Mouse (Mus musculus) liver, embryonic 16.5 days (tissue): ENCODE measurements around the gene Tbx3. TPM values are rescaled to one million over a fixed set of nuclear protein-coding genes. Genes with fewer than 3 reads are reported as not detected.

ENCODE experiments used
- ATAC-seq: fragments of 200-750 bp; cut with Nextera tagmentation; 2 replicates; pipeline ENCODE4 v1.8.0; 2017; ENCODE audit warnings: low read depth, mild to moderate bottlenecking, moderate number of reproducible peaks, moderate library complexity
- H3K27ac ChIP-seq: fragments of 300-500 bp; sonication (generic); 2 replicates; pipeline ENCODE4 v1.5.1; 2014; ENCODE audit warnings: mild to moderate bottlenecking, low read length
- H3K27me3 ChIP-seq: fragments of 300-500 bp; sonication (generic); 2 replicates; pipeline ENCODE4 v1.6.1; 2014; ENCODE audit warnings: low read depth, low read length, mixed read lengths; ENCODE audit not compliant: control insufficient read depth, insufficient read depth
- H3K36me3 ChIP-seq: fragments of 300-500 bp; sonication (generic); 2 replicates; pipeline ENCODE4 v1.6.1; 2014; ENCODE audit warnings: mild to moderate bottlenecking; ENCODE audit not compliant: control insufficient read depth, insufficient read depth
- H3K4me1 ChIP-seq: fragments of 300-500 bp; sonication (generic); 2 replicates; pipeline ENCODE4 v1.6.1; 2014; ENCODE audit warnings: low read depth, low read length, mixed read lengths; ENCODE audit not compliant: control insufficient read depth
- H3K4me2 ChIP-seq: fragments of 300-500 bp; sonication (generic); 2 replicates; pipeline ENCODE4 v1.6.1; 2014; ENCODE audit warnings: low read depth, low read length, mixed read lengths
- H3K4me3 ChIP-seq: fragments of 300-500 bp; sonication (generic); 2 replicates; pipeline ENCODE4 v1.5.1; 2014; ENCODE audit warnings: low read depth, mild to moderate bottlenecking, low read length
- H3K9ac ChIP-seq: fragments of 300-500 bp; sonication (generic); 2 replicates; pipeline ENCODE4 v1.6.1; 2014; ENCODE audit warnings: low read depth, low read length
- H3K9me3 ChIP-seq: fragments of 300-500 bp; sonication (generic); replicated peaks from 2 replicates; pipeline ENCODE4 v1.6.1; 2016; ENCODE audit warnings: low read length; ENCODE audit not compliant: control insufficient read depth
- WGBS: fragments of 180-500 bp; shearing (Covaris S2); extraction: QIAGEN DNeasy Blood & Tissue Kit; methylation state at CpG from one replicate; pipeline ENCODE4 v1.1.7; 2014; ENCODE audit not compliant: insufficient replicate concordance; 5-methylcytosine and 5-hydroxymethylcytosine counted together
- polyA plus RNA-seq: library from polyadenylated mRNA; unstranded; fragments of >200 nt; fragmentation: Nextera tagmentation; extraction: Ambion mirVana; gene quantifications from 2 replicates; pipeline ENCODE4 v1.2.1, GENCODE M21; 2015

Tbx3 gene
- polyA plus RNA-seq, 1 experiment from 2014 or later, result 2.7 TPM

GRCm38 (mm10) chr5:119634861-119635260 is 35.6 kb upstream of the Tbx3 start:
- no peaks in the 10 kb centered on the region for H3K27me3 ChIP-seq
- no peaks in the 10 kb centered on the region for H3K4me1 ChIP-seq
- no peak overlapping the region for H3K4me3 ChIP-seq
- WGBS, result 38% methylated on average over 2 of the region's 2 CpGs
- no peak overlapping the region for H3K27ac ChIP-seq
- no peaks in the 10 kb centered on the region for H3K9me3 ChIP-seq
- no peaks in the 10 kb centered on the region for H3K36me3 ChIP-seq
- H3K9ac ChIP-seq, result no peak overlapping the region
- no peak overlapping the region for H3K4me2 ChIP-seq
- ATAC-seq, result no peak

- WGBS, result 39% methylated on average over 12 of the region's 12 CpGs
- H3K4me3 ChIP-seq, result no peak overlapping the region
- no peaks in the 10 kb centered on the region for H3K9me3 ChIP-seq
- no peak for ATAC-seq
- H3K36me3 ChIP-seq, result no peaks in the 10 kb centered on the region
- no peak overlapping the region for H3K4me2 ChIP-seq
- H3K27me3 ChIP-seq, result no peaks in the 10 kb centered on the region; the same call in 1 of the 2 replicates
- no peak overlapping the region for H3K9ac ChIP-seq
- no peak overlapping the region for H3K27ac ChIP-seq
- no peaks in the 10 kb centered on the region for H3K4me1 ChIP-seq
Measured at GRCm38 (mm10) chr5:119638300-119638699, 32.2 kb upstream of the Tbx3 start.

- Histone ChIP-seq H3K4me1 (no peaks in the 10 kb centered on the region), H3K4me3 (no peak overlapping the region), H3K27me3 (no peaks in the 10 kb centered on the region; the same call in 1 of the 2 replicates), H3K9me3 (no peaks in the 10 kb centered on the region), H3K36me3 (no peaks in the 10 kb centered on the region), H3K9ac (no peak overlapping the region), H3K4me2 (no peak overlapping the region), H3K27ac (no peak overlapping the region)
- WGBS, result 59% methylated on average over 9 of the region's 9 CpGs
- no peak for ATAC-seq
Measured at GRCm38 (mm10) chr5:119641094-119641493, 29.4 kb upstream of the Tbx3 start.

GRCm38 (mm10) chr5:119641714-119642113 is 28.8 kb upstream of the Tbx3 start:
- no peak overlapping the region for H3K27ac ChIP-seq
- no peak for ATAC-seq
- H3K9me3 ChIP-seq, result no peaks in the 10 kb centered on the region
- H3K4me2 ChIP-seq, result no peak overlapping the region
- H3K36me3 ChIP-seq, result no peaks in the 10 kb centered on the region
- H3K4me3 ChIP-seq, result no peak overlapping the region
- no peak overlapping the region for H3K9ac ChIP-seq
- no peaks in the 10 kb centered on the region; the same call in 1 of the 2 replicates for H3K27me3 ChIP-seq
- WGBS, result 24% methylated on average over 3 of the region's 3 CpGs
- no peaks in the 10 kb centered on the region for H3K4me1 ChIP-seq

GRCm38 (mm10) chr5:119646965-119647364 is 23.5 kb upstream of the Tbx3 start:
- no peaks in the 10 kb centered on the region for H3K9me3 ChIP-seq
- H3K27me3 ChIP-seq, result no peaks in the 10 kb centered on the region; the same call in none of the 2 replicates
- no peak for ATAC-seq
- no peaks in the 10 kb centered on the region for H3K36me3 ChIP-seq
- H3K4me2 ChIP-seq, result no peak overlapping the region
- no peak overlapping the region for H3K27ac ChIP-seq
- 56% methylated on average over 2 of the region's 2 CpGs for WGBS
- H3K4me1 ChIP-seq, result no peaks in the 10 kb centered on the region
- H3K9ac ChIP-seq, result no peak overlapping the region
- no peak overlapping the region for H3K4me3 ChIP-seq

GRCm38 (mm10) chr5:119651135-119651965 is 19.1 kb upstream of the Tbx3 start:
- no peak overlapping the region for H3K9ac ChIP-seq
- no peaks in the 10 kb centered on the region for H3K4me1 ChIP-seq
- no peak overlapping the region for H3K4me3 ChIP-seq
- H3K27me3 ChIP-seq, result peaks cover 12% of the 10 kb centered on the region
- H3K36me3 ChIP-seq, result no peaks in the 10 kb centered on the region
- H3K4me2 ChIP-seq, result no peak overlapping the region
- no peaks in the 10 kb centered on the region for H3K9me3 ChIP-seq
- H3K27ac ChIP-seq, result no peak overlapping the region
- ATAC-seq, result no peak
- 35% methylated on average over 13 of the region's 13 CpGs for WGBS

- ATAC-seq, result no peak
- no peak overlapping the region for H3K9ac ChIP-seq
Measured at GRCm38 (mm10) chr5:119656354-119656753, 14.1 kb upstream of the Tbx3 start.

GRCm38 (mm10) chr5:119656856-119657255 is 13.6 kb upstream of the Tbx3 start:
- Histone ChIP-seq H3K36me3 (no peaks in the 10 kb centered on the region), H3K9ac (no peak overlapping the region), H3K27ac (no peak overlapping the region), H3K4me2 (no peak overlapping the region), H3K27me3 (peaks cover 61% of the 10 kb centered on the region), H3K4me3 (no peak overlapping the region), H3K9me3 (no peaks in the 10 kb centered on the region), H3K4me1 (no peaks in the 10 kb centered on the region)
- ATAC-seq, result no peak
- WGBS, result 13% methylated on average over 21 of the region's 21 CpGs

More at GRCm38 (mm10) chr5:119656354-119656753, 14.1 kb upstream of the Tbx3 start:
- Histone ChIP-seq H3K27ac (no peak overlapping the region), H3K4me2 (no peak overlapping the region), H3K4me3 (no peak overlapping the region), H3K27me3 (peaks cover 57% of the 10 kb centered on the region), H3K4me1 (no peaks in the 10 kb centered on the region), H3K9me3 (no peaks in the 10 kb centered on the region), H3K36me3 (no peaks in the 10 kb centered on the region)
- WGBS, result 13% methylated on average over 7 of the region's 7 CpGs

GRCm38 (mm10) chr5:119657362-119657761 is 13.1 kb upstream of the Tbx3 start:
- no peaks in the 10 kb centered on the region for H3K9me3 ChIP-seq
- no peak overlapping the region for H3K9ac ChIP-seq
- no peaks in the 10 kb centered on the region for H3K36me3 ChIP-seq
- no peak overlapping the region for H3K4me2 ChIP-seq
- H3K27me3 ChIP-seq, result peaks cover 65% of the 10 kb centered on the region
- no peaks in the 10 kb centered on the region for H3K4me1 ChIP-seq
- WGBS, result 10% methylated on average over 6 of the region's 6 CpGs
- no peak overlapping the region for H3K4me3 ChIP-seq
- no peak for ATAC-seq
- no peak overlapping the region for H3K27ac ChIP-seq
